Mouse (Mus musculus): ENCODE results near the gene Ms4a10. TPM values are rescaled to one million over a fixed set of nuclear protein-coding genes. Genes with fewer than 3 reads are reported as not detected.

Ms4a10 gene
- total and polyA plus RNA-seq, 3 experiments: not detected

DNA sequence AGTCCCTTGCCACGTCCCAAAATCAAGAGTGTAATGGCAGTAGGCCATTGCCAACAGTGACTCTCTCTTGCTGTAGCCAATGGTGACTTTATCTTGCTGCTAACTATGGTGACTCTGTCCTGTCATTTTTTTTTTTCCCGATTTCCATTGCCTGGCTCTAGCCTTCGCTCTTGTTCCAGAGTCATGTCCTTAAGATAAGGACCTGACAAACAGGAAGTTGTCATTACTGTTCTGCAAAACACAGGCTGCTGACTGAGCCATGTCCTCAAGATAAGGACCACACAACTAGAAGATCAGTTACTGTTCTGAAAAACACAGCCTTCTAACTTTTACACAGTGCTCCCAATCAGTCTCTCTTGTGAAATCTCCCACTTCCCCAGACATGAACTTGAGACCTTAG lies 4.0 kb downstream of the Ms4a10 start (continued):
- peak; percentile 63 for TF ChIP-seq TCF12 (IDR thresholded peaks at IDR 0.05; ENCODE audit: low read depth, low read length)
- TF ChIP-seq MYB (IDR thresholded peaks at IDR 0.05; ENCODE audit: low read depth, low read length): no peak
- peak; percentile 53; the same call in 1 of the 2 replicates for TF ChIP-seq MAX (IDR thresholded peaks at IDR 0.05; ENCODE audit: low read length)
- peak; percentile 61 for TF ChIP-seq SIN3A (IDR thresholded peaks at IDR 0.05; ENCODE audit: low read length)
- no peak for TF ChIP-seq POLR2AphosphoS5 (IDR thresholded peaks at IDR 0.05; ENCODE audit: borderline replicate concordance, low read depth, low read length)
- no peak for TF ChIP-seq TBP (IDR thresholded peaks at IDR 0.05; ENCODE audit: low read depth, low read length)
- peak; percentile 72 for TF ChIP-seq ETS1 (IDR thresholded peaks at IDR 0.05; ENCODE audit: low read depth, low read length)
- TF ChIP-seq BHLHE40 (IDR thresholded peaks at IDR 0.05; ENCODE audit: borderline replicate concordance, low read depth, low read length): no peak
- no peak for TF ChIP-seq SMC3 (IDR thresholded peaks at IDR 0.05; ENCODE audit: low read depth, low read length)
- peak; percentile 71 to 72 for TF ChIP-seq EP300 (IDR thresholded peaks at IDR 0.05; ENCODE audit: low read depth in 1 of 2, low read length in 2 of 2)
- peak; percentile 52; the same call in 1 of the 2 replicates for TF ChIP-seq HCFC1 (IDR thresholded peaks at IDR 0.05; ENCODE audit: low read depth, low read length)
- TF ChIP-seq E2F4 (IDR thresholded peaks at IDR 0.05; ENCODE audit: borderline replicate concordance, low read depth, low read length): no peak

DNA sequence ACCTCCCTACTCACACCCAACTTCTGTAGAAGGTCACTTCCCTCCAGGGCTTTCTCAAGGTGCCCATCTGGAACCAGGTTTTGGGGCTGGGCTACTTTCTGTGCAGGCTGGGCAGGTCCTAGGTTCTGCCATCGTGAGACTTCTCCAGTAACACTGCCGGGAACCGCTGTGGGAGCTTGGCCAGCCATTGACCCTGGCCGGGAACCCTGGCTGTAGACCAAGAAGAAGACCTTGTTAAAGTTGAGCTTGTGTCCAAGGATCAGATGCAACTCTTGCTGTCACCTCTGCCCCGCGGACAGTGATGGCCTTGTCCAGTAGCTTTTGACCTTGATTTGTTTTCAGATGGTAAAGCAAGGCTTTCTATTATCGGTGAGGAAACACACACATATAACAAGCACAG lies 5.9 kb downstream of the Ms4a10 start:
- no peaks in the 10 kb centered on the region for H3K79me2 ChIP-seq (ENCODE audit: control insufficient read depth, insufficient read depth, low read length, poor library complexity)
- H3K9ac ChIP-seq (ENCODE audit: control insufficient read depth, low read depth, low read length, poor library complexity, severe bottlenecking): no peak overlapping the region
- no peak for TF ChIP-seq TCF12 (IDR thresholded peaks at IDR 0.05; ENCODE audit: low read depth, low read length)
- TF ChIP-seq RAD21 (IDR thresholded peaks at IDR 0.05; ENCODE audit: low read depth, low read length): no peak
- TF ChIP-seq MAX (IDR thresholded peaks at IDR 0.05; ENCODE audit: low read length): no peak
- no peak for TF ChIP-seq TAL1 (IDR thresholded peaks at IDR 0.05; ENCODE audit: low read length)
- TF ChIP-seq ZNF384 (IDR thresholded peaks at IDR 0.05; ENCODE audit: low read depth, low read length): no peak
- TF ChIP-seq ZC3H11A (IDR thresholded peaks at IDR 0.05; ENCODE audit: low read depth, low read length): no peak
- TF ChIP-seq MYB (IDR thresholded peaks at IDR 0.05; ENCODE audit: low read depth, low read length): no peak
- no peak for TF ChIP-seq POLR2A (IDR thresholded peaks at IDR 0.05; ENCODE audit: control insufficient read depth in 1 of 2, insufficient read depth in 1 of 2, low read depth in 1 of 2, low read length in 2 of 2, poor library complexity in 1 of 2)
- no peak for TF ChIP-seq ZKSCAN1 (IDR thresholded peaks at IDR 0.05; ENCODE audit: low read depth, low read length)
- no peak for TF ChIP-seq MYC (IDR thresholded peaks at IDR 0.05; ENCODE audit: low read depth, low read length)
- no peak for TF ChIP-seq RCOR1 (IDR thresholded peaks at IDR 0.05; ENCODE audit: low read depth, low read length)
- TF ChIP-seq UBTF (IDR thresholded peaks at IDR 0.05; ENCODE audit: borderline replicate concordance, insufficient read depth, low read depth, low read length): no peak
- TF ChIP-seq NELFE (IDR thresholded peaks at IDR 0.05; ENCODE audit: low read depth, low read length): no peak
- peaks cover 7 to 8% of the 10 kb centered on the region in 2 experiments for H3K27me3 ChIP-seq (ENCODE audit: control insufficient read depth in 1 of 2, insufficient read depth in 2 of 2, low read length in 2 of 2)
- no peak for DNase-seq (ENCODE audit: low read depth, low spot score)
- H3K4me1 ChIP-seq (ENCODE audit: control insufficient read depth in 1 of 2, insufficient read depth in 2 of 2, low read length in 2 of 2): peaks cover 2 to 6% of the 10 kb centered on the region in 2 experiments; a peak in 3 of 4 replicates
- H3K9me3 ChIP-seq (replicated peaks; ENCODE audit: insufficient read depth, low read length): no peaks in the 10 kb centered on the region
- H3K27ac ChIP-seq (ENCODE audit: control insufficient read depth, low read depth, low read length): no peak overlapping the region
- no peak overlapping the region for H3K4me3 ChIP-seq (ENCODE audit: control insufficient read depth in 1 of 2, insufficient read depth in 1 of 2, low read depth in 2 of 2, low read length in 2 of 2)
- peaks cover 0 to 5% of the 10 kb centered on the region in 2 experiments; a peak in 2 of 4 replicates for H3K36me3 ChIP-seq (ENCODE audit: control insufficient read depth in 1 of 2, insufficient read depth in 2 of 2, low read length in 2 of 2)
